Mouse (Mus musculus) ovary, postnatal 10 days (tissue): ENCODE measurements at regions not wholly inside any gene's neighbourhood (a gene's known extent, or its start where the extent isn't known, plus 50 kb on each side); places are given as distances from the start of the nearest gene placed in this dataset.

Experiments
- DNase-seq: peaks from one replicate; pipeline ENCODE4 v3.0.0; 2022; ENCODE audit warnings: low spot score

- DNase-seq = no peak
Measured at GRCm38 (mm10) chr8:7796156-7796555, 864.9 kb downstream of the Efnb2 start.

- DNase-seq = no peak
Measured at GRCm38 (mm10) chr8:7763820-7764219, 897.2 kb downstream of the Efnb2 start.

- DNase-seq = no peak
Measured at GRCm38 (mm10) chr8:7760987-7761386, 900.1 kb downstream of the Efnb2 start.

GRCm38 (mm10) chr8:7732726-7733125, 928.3 kb downstream of the Efnb2 start:
- no peak for DNase-seq

- DNase-seq = no peak
Measured at GRCm38 (mm10) chr8:7721880-7722279, 939.2 kb downstream of the Efnb2 start.

GRCm38 (mm10) chr8:7718898-7719696, 941.9 kb downstream of the Efnb2 start:
- DNase-seq = no peak

GRCm38 (mm10) chr8:7710764-7711163, 950.3 kb downstream of the Efnb2 start:
- DNase-seq = no peak

- DNase-seq = no peak
Measured at GRCm38 (mm10) chr8:7709406-7709805, 951.6 kb downstream of the Efnb2 start.

- no peak for DNase-seq
Measured at GRCm38 (mm10) chr8:7691355-7691996, 969.6 kb downstream of the Efnb2 start.

- DNase-seq = no peak
Measured at GRCm38 (mm10) chr8:7653804-7654203, 1007.2 kb downstream of the Efnb2 start.
